Mouse (Mus musculus): ENCODE measurements at regions not wholly inside any gene's neighbourhood (a gene's known extent, or its start where the extent isn't known, plus 50 kb on each side); places are given as distances from the start of the nearest gene placed in this dataset.

DNA sequence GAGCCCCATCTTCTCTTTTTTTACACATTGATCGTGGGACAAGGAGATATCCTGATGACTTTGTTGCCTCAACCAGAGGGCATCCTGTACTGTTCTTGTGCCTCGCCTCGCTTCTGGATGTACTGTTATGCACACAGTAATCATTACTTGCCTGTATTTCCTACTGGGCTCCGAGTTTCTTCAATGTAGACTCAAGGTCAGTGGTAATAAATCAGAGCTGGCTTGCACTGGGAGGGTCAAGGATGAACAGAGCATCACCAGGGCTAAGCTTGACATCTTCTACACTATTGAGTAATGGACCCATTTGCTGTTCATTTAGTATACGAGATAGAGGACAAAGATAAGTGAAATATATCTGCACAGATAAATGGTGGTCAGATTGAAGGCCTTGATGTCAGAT, 295.1 kb upstream of the Igfbp3 start:
- Histone ChIP-seq H3ac (ENCODE audit: control insufficient read depth, insufficient read length, low read depth) (no peak overlapping the region), H3K79me2 (ENCODE audit: control insufficient read depth, insufficient read depth) (no peaks in the 10 kb centered on the region), H3K4me3 (ENCODE audit: insufficient read depth, poor library complexity, severe bottlenecking) (no peak overlapping the region), H3K27me3 (ENCODE audit: control insufficient read depth, insufficient read depth, insufficient read length) (no peaks in the 10 kb centered on the region), H3K79me3 (ENCODE audit: low read depth) (no peaks in the 10 kb centered on the region), H3K36me3 (ENCODE audit: control insufficient read depth, insufficient read depth) (no peaks in the 10 kb centered on the region)
- TF ChIP-seq CTCF (IDR thresholded peaks at IDR 0.05; ENCODE audit: control insufficient read depth, insufficient read depth, insufficient read length) (no peak), MAX (IDR thresholded peaks at IDR 0.05) (no peak), CEBPB (IDR thresholded peaks at IDR 0.05; ENCODE audit: low read depth) (no peak), USF1 (IDR thresholded peaks at IDR 0.05; ENCODE audit: low read depth) (no peak), FOSL1 (IDR thresholded peaks at IDR 0.05; ENCODE audit: insufficient read depth, low read length, poor library complexity, severe bottlenecking) (no peak), MYOG (IDR thresholded peaks at IDR 0.05; ENCODE audit: control insufficient read depth, extremely low read depth, insufficient read length) (no peak), MYOD1 (IDR thresholded peaks at IDR 0.05; ENCODE audit: control insufficient read depth, insufficient read length, low read depth) (no peak)

DNA sequence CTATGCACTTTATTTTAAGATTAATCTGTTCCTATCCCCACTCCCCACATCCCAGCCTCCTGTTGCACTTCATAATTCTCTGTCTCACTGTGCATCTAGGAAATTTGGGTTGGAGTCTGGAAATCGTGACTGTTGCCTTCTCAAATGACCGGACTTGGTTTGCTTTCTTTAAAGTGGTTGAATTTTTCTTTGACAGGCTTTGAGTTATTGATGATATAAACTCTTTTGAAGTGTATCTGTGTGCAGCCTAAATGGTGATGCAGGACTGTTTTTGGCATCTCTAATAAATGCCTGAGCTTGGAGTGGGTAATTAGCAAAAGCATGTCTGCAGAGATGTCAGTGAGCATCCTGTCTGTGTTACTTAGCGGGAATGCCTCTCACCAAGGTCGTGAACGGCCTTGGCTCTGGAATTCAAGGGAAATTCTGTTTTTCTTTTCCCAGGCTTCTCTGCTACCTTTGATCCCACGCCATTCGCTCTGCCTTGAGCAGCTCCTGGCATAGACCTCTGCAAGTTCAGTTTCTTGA, 292.8 kb upstream of the Igfbp3 start:
- Histone ChIP-seq H3K27me3 (ENCODE audit: control insufficient read depth, insufficient read depth, insufficient read length) (no peaks in the 10 kb centered on the region), H3K4me3 (ENCODE audit: insufficient read depth, poor library complexity, severe bottlenecking) (no peak overlapping the region), H3K79me2 (ENCODE audit: control insufficient read depth, insufficient read depth) (no peaks in the 10 kb centered on the region), H3K79me3 (ENCODE audit: low read depth) (no peaks in the 10 kb centered on the region), H3K36me3 (ENCODE audit: control insufficient read depth, insufficient read depth) (no peaks in the 10 kb centered on the region), H3ac (ENCODE audit: control insufficient read depth, insufficient read length, low read depth) (no peak overlapping the region)
- TF ChIP-seq MYOG (IDR thresholded peaks at IDR 0.05; ENCODE audit: control insufficient read depth, extremely low read depth, insufficient read length) (no peak), MAX (IDR thresholded peaks at IDR 0.05) (no peak), MYOD1 (IDR thresholded peaks at IDR 0.05; ENCODE audit: control insufficient read depth, insufficient read length, low read depth) (no peak), FOSL1 (IDR thresholded peaks at IDR 0.05; ENCODE audit: insufficient read depth, low read length, poor library complexity, severe bottlenecking) (no peak), USF1 (IDR thresholded peaks at IDR 0.05; ENCODE audit: low read depth) (no peak)

DNA sequence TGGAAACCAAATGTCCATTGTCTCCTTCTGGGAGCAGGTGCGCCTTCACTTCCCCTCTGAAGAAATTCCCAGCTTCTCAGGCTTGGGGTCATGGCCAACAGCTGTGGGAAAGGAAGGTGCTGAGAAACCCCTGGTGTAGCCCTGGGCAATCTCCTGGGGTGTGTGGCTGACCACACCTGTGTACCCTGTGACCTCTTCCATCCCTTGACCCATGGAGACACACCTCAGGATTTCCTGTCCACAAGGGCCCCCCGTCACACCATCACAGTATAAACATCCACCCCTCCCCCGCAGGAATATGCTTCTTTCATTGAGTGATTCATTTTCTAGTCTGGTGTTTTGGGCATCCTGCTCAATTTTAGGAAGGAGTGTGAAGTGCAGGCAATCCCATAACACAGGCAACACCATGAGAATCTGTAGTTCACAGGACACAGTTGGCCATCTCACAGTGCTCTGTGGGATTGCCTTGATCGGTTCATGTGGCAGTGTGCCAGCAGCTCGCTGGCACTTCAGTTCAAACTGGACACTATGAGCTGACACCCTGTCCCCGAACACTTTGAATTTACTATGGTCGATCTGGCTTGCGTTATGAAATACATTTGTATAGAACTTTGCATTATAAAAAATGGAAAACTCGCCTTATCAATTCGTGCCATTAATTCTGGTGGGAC, 291.1 kb upstream of the Igfbp3 start:
- H3K36me3 ChIP-seq (ENCODE audit: control insufficient read depth, insufficient read depth): no peaks in the 10 kb centered on the region
- H3K79me3 ChIP-seq (ENCODE audit: low read depth): no peaks in the 10 kb centered on the region
- no peak overlapping the region for H3K4me3 ChIP-seq (ENCODE audit: insufficient read depth, poor library complexity, severe bottlenecking)
- no peak for TF ChIP-seq FOSL1 (IDR thresholded peaks at IDR 0.05; ENCODE audit: insufficient read depth, low read length, poor library complexity, severe bottlenecking)
- TF ChIP-seq CEBPB (IDR thresholded peaks at IDR 0.05; ENCODE audit: low read depth): no peak
- TF ChIP-seq MYOD1 (IDR thresholded peaks at IDR 0.05; ENCODE audit: control insufficient read depth, insufficient read length, low read depth): no peak
- TF ChIP-seq MAX (IDR thresholded peaks at IDR 0.05): no peak
- TF ChIP-seq USF1 (IDR thresholded peaks at IDR 0.05; ENCODE audit: low read depth): no peak
- TF ChIP-seq CTCF (IDR thresholded peaks at IDR 0.05; ENCODE audit: control insufficient read depth, insufficient read depth, insufficient read length): no peak
- TF ChIP-seq MYOG (IDR thresholded peaks at IDR 0.05; ENCODE audit: control insufficient read depth, extremely low read depth, insufficient read length): no peak
- H3ac ChIP-seq (ENCODE audit: control insufficient read depth, insufficient read length, low read depth): no peak overlapping the region
- no peaks in the 10 kb centered on the region for H3K27me3 ChIP-seq (ENCODE audit: control insufficient read depth, insufficient read depth, insufficient read length)
- H3K79me2 ChIP-seq (ENCODE audit: control insufficient read depth, insufficient read depth): no peaks in the 10 kb centered on the region

DNA sequence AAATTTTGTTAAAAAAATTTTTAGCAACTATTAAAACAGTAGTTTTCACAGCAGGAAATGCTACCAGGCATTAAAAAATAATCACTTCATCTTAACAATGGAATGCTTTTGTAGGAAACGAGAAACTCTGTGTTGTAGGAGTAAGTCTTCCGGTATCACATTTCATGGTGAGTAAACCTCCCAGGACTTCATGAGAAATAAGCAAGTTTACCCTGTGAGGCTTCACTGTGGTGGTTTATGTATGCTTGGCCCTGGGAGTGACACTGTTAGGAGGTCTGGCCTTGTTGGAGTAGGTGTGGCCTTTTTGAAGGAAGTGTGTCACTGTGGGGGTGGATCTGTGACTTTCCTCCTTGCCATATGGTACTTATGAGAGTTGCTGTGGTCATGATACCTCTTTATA, 289.0 kb upstream of the Igfbp3 start:
- Histone ChIP-seq H3K79me3 (ENCODE audit: low read depth) (no peaks in the 10 kb centered on the region), H3K36me3 (ENCODE audit: control insufficient read depth, insufficient read depth) (no peaks in the 10 kb centered on the region), H3K4me3 (ENCODE audit: insufficient read depth, poor library complexity, severe bottlenecking) (no peak overlapping the region), H3K79me2 (ENCODE audit: control insufficient read depth, insufficient read depth) (no peaks in the 10 kb centered on the region), H3K27me3 (ENCODE audit: control insufficient read depth, insufficient read depth, insufficient read length) (no peaks in the 10 kb centered on the region), H3ac (ENCODE audit: control insufficient read depth, insufficient read length, low read depth) (no peak overlapping the region)
- no peak for TF ChIP-seq USF1 (IDR thresholded peaks at IDR 0.05; ENCODE audit: low read depth)

DNA sequence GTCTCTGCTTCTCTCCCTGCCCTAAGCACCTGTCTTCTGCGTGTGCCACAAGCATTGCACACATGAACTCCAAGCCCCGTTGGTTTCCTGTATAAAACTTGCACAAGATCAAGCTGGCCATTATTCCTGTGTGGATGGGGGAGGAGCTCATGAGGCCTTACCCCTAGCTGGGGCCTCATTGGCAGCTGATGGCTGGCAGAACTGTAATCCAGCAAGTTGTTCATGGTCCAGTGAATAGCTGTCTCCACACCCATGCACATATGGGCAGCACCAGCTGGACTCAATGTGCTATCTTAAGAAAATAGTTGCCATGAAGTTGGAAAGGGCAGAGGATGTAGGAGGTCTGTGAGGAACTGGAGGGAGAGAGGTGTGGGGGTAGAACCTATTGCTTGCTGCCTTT, 288.3 kb upstream of the Igfbp3 start:
- Histone ChIP-seq H3ac (ENCODE audit: control insufficient read depth, insufficient read length, low read depth) (no peak overlapping the region), H3K79me2 (ENCODE audit: control insufficient read depth, insufficient read depth) (no peaks in the 10 kb centered on the region), H3K27me3 (ENCODE audit: control insufficient read depth, insufficient read depth, insufficient read length) (no peaks in the 10 kb centered on the region), H3K36me3 (ENCODE audit: control insufficient read depth, insufficient read depth) (no peaks in the 10 kb centered on the region), H3K4me3 (ENCODE audit: insufficient read depth, poor library complexity, severe bottlenecking) (no peak overlapping the region), H3K79me3 (ENCODE audit: low read depth) (no peaks in the 10 kb centered on the region)
- no peak for TF ChIP-seq USF1 (IDR thresholded peaks at IDR 0.05; ENCODE audit: low read depth)
- no peak for TF ChIP-seq MYOD1 (IDR thresholded peaks at IDR 0.05; ENCODE audit: control insufficient read depth, insufficient read length, low read depth)
- TF ChIP-seq MAX (IDR thresholded peaks at IDR 0.05): no peak

DNA sequence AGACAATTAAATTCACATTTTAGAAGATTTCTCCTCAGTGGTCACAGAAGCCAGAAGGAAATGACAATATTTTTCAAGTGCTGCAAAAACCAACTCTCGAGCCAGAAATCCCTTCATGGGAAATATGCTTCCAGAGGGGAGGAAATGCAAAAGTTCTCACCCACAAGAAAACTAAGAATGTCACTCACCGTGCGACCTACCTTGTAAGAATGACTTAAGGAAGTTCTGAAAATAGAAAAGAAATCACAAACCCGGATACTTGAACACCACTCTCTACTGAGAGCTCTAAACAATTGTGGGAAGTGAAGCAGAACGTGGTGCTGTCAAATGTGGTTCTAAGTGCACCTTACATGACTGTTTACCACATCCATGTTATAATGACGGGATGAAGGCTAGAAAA, 284.1 kb upstream of the Igfbp3 start:
- Histone ChIP-seq H3K36me3 (ENCODE audit: control insufficient read depth, insufficient read depth) (no peaks in the 10 kb centered on the region), H3K27me3 (ENCODE audit: control insufficient read depth, insufficient read depth, insufficient read length) (no peaks in the 10 kb centered on the region), H3K79me3 (ENCODE audit: low read depth) (no peaks in the 10 kb centered on the region), H3K79me2 (ENCODE audit: control insufficient read depth, insufficient read depth) (no peaks in the 10 kb centered on the region), H3K4me3 (ENCODE audit: insufficient read depth, poor library complexity, severe bottlenecking) (no peak overlapping the region), H3ac (ENCODE audit: control insufficient read depth, insufficient read length, low read depth) (no peak overlapping the region)
- TF ChIP-seq MYOG (IDR thresholded peaks at IDR 0.05; ENCODE audit: control insufficient read depth, extremely low read depth, insufficient read length): no peak
- no peak for TF ChIP-seq CEBPB (IDR thresholded peaks at IDR 0.05; ENCODE audit: low read depth)
- no peak for TF ChIP-seq CTCF (IDR thresholded peaks at IDR 0.05; ENCODE audit: control insufficient read depth, insufficient read depth, insufficient read length)
- TF ChIP-seq USF1 (IDR thresholded peaks at IDR 0.05; ENCODE audit: low read depth): no peak
- TF ChIP-seq FOSL1 (IDR thresholded peaks at IDR 0.05; ENCODE audit: insufficient read depth, low read length, poor library complexity, severe bottlenecking): no peak
- no peak for TF ChIP-seq MYOD1 (IDR thresholded peaks at IDR 0.05; ENCODE audit: control insufficient read depth, insufficient read length, low read depth)
- TF ChIP-seq MAX (IDR thresholded peaks at IDR 0.05): no peak
